Mouse (Mus musculus) embryonic facial prominence, embryonic 11.5 days (tissue): Measurements from ENCODE around the gene Tnnt2. TPM values are rescaled to one million over a fixed set of nuclear protein-coding genes. Genes with fewer than 3 reads are reported as not detected.

Experiments
- ATAC-seq: fragments of 200-750 bp; cut with Nextera tagmentation; replicated peaks from 2 replicates; pipeline ENCODE4 v1.8.0; 2017; ENCODE audit warnings: low read depth; ENCODE audit not compliant: insufficient number of reproducible peaks, low FRiP score, low TSS enrichment
- DNase-seq: peaks from one replicate; pipeline ENCODE4 v3.0.0-alpha.2; 2015; ENCODE audit warnings: low spot score
- H3K27ac ChIP-seq: fragments of 300-500 bp; sonication (generic); replicated peaks from 2 replicates; pipeline ENCODE4 v1.5.1; 2014; ENCODE audit warnings: mild to moderate bottlenecking, low read depth, low read length, control low read depth
- H3K27me3 ChIP-seq: fragments of 300-500 bp; sonication (generic); 2 replicates; pipeline ENCODE4 v1.6.1; 2014; ENCODE audit warnings: mild to moderate bottlenecking, low read length, moderate library complexity, mixed read lengths; ENCODE audit not compliant: control insufficient read depth, insufficient read depth
- H3K36me3 ChIP-seq: fragments of 300-500 bp; sonication (generic); replicated peaks from 2 replicates; pipeline ENCODE4 v1.6.1; 2014; ENCODE audit warnings: low read depth, mild to moderate bottlenecking, low read length, moderate library complexity, mixed read lengths; ENCODE audit not compliant: control insufficient read depth, insufficient read depth
- H3K4me1 ChIP-seq: fragments of 300-500 bp; sonication (generic); 2 replicates; pipeline ENCODE4 v1.6.1; 2014; ENCODE audit warnings: low read length, mixed read lengths; ENCODE audit not compliant: control insufficient read depth, insufficient read depth
- H3K4me2 ChIP-seq: fragments of 300-500 bp; sonication (generic); 2 replicates; pipeline ENCODE4 v1.6.1; 2014; ENCODE audit warnings: low read depth, mild to moderate bottlenecking, control low read depth, low read length, moderate library complexity
- H3K4me3 ChIP-seq: fragments of 300-500 bp; sonication (generic); 2 replicates; pipeline ENCODE4 v1.5.1; 2014; ENCODE audit warnings: low read depth, low read length, control low read depth
- H3K9ac ChIP-seq: fragments of 300-500 bp; sonication (generic); replicated peaks from 2 replicates; pipeline ENCODE4 v1.6.1; 2014; ENCODE audit warnings: mild to moderate bottlenecking, control low read depth, low read length
- H3K9me3 ChIP-seq: fragments of 300-500 bp; sonication (generic); replicated peaks from 2 replicates; pipeline ENCODE4 v1.6.1; 2016; ENCODE audit warnings: mild to moderate bottlenecking, low read length, inconsistent platforms, mixed read lengths; ENCODE audit not compliant: control insufficient read depth
- WGBS: fragments of 180-500 bp; shearing (Covaris S2); extraction: QIAGEN DNeasy Blood & Tissue Kit; methylation state at CpG from one replicate; pipeline ENCODE4 v1.1.7; 2014; 5-methylcytosine and 5-hydroxymethylcytosine counted together
- polyA plus RNA-seq: library from polyadenylated mRNA; unstranded; fragments of >200 nt; fragmentation: Nextera tagmentation; extraction: Ambion mirVana; gene quantifications from 2 replicates; pipeline ENCODE4 v1.2.1, GENCODE M21; 2014

Gene Tnnt2
- polyA plus RNA-seq, 1 experiment from 2014 or later, result 14.1 TPM

DNA sequence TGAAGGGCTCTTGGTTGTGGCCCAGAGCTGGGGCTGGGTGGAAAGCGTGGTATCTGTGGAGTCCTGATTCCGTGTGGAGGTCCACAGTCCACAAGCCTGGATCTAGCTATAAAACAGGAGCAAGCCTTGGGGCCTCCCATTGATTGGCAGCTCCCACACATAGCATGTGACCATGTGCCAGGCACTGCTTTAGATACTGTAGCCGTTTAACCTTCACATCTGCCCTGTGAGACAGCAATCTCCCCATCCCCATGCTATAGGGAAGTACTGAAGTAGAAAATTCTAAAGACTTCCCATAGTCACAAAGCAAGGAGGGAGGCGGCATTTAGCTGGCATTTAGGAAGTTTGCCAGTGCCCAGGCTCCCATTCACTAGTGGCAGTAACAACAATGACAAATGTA, 23.1 kb upstream of the Tnnt2 start:
- DNase-seq (no peak), ATAC-seq (no peak)
- no peaks in the 10 kb centered on the region for H3K9me3 ChIP-seq
- no peak overlapping the region for H3K4me3 ChIP-seq
- no peaks in the 10 kb centered on the region for H3K36me3 ChIP-seq
- no peak overlapping the region for H3K27ac ChIP-seq
- H3K4me2 ChIP-seq, result no peak overlapping the region
- H3K27me3 ChIP-seq, result peaks cover 12% of the 10 kb centered on the region
- no peaks in the 10 kb centered on the region for H3K4me1 ChIP-seq
- 79% methylated on average over 4 of the region's 4 CpGs for WGBS
- H3K9ac ChIP-seq, result no peak overlapping the region

DNA sequence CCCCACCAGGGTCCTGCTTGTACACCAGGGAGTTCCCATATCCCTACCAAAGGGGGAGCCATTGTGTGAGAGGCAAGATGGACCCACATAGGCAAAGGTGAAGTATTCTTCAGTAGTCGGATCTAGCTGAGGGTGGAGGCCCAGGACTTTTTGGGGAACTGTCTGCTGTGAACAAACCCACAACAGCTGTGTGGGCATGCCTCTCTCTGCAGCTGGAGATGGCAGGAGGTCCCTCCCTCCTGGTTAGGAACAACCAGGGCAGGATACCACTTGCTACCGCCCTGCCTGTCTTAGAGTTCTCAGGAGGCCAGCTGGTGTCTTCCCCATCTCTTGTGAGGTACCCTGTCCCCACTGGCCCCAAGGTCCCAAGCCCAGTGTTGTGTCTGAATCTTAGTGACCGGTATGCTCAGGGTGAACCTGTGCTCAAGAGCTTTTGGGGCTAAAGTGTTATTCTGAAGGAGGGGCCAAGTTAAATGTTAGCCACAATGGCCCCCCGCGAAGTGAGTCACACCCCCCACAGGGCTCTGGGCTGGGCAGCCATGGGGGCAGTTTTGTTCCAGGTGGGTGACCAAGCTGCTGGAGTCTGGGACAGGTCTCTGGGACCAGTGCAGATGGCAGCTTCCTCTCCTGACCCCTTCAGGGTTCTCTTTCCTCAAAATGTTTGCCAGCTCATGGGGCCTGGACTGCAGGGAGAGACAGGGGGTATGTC, 22.3 kb upstream of the Tnnt2 start:
- H3K4me3 ChIP-seq, result no peak overlapping the region
- H3K27ac ChIP-seq, result no peak overlapping the region
- 74% methylated on average over 5 of the region's 5 CpGs for WGBS
- no peaks in the 10 kb centered on the region for H3K9me3 ChIP-seq
- DNase-seq, result no peak
- H3K27me3 ChIP-seq, result peaks cover 16% of the 10 kb centered on the region
- no peaks in the 10 kb centered on the region for H3K36me3 ChIP-seq
- 0 out of 2 replicates have a peak, but pooled peaks cover 6% of the 10 kb centered on the region for H3K4me1 ChIP-seq
- no peak overlapping the region for H3K9ac ChIP-seq
- ATAC-seq, result no peak
- no peak overlapping the region for H3K4me2 ChIP-seq

DNA sequence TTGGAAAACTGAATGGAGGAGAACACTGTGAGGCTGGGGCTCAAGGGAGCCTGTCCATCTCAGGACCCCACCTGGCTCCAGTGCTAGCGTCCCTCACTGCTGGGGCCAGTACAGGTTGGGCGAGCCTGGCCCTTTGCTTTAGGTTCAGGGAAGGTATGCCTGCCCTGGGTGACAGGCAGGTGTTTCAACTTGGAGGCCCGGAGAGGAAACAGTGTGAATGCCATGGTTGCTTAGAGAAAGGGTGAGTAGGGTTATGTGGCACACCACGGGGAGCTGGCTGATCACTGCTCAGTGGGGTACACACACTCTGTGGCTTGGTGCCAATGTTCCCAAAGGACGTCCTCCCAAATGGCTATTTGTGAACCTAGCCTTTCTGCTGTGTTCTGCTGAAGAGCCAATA, 21.6 kb upstream of the Tnnt2 start:
- Histone ChIP-seq H3K9ac (no peak overlapping the region), H3K4me1 (0 out of 2 replicates have a peak, but pooled peaks cover 6% of the 10 kb centered on the region), H3K36me3 (no peaks in the 10 kb centered on the region), H3K4me2 (no peak overlapping the region), H3K9me3 (no peaks in the 10 kb centered on the region), H3K27ac (no peak overlapping the region), H3K4me3 (no peak overlapping the region), H3K27me3 (peaks cover 23% of the 10 kb centered on the region)
- ATAC-seq (no peak), DNase-seq (no peak)
- 88% methylated on average over 5 of the region's 5 CpGs for WGBS

DNA sequence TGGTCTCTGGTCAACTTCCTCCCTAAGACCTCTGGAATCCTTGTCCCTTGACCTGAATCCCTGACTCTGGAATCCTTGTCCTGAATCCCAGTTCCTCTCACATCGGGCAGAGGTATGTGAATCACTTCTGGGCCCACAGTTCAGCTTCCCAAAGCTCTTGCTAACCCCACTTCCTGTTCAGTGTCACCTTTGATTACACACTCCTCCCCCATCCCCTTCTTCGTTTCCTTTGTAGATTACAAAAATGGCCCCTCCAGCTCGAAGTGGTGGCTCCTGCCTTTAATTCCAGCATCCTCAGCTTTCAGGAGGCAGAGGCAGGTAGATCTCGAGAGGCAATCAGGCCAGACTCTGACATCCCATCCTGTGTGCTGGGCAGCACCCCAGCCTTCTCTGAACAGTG, 18.6 kb upstream of the Tnnt2 start:
- Histone ChIP-seq H3K27me3 (peaks cover 31% of the 10 kb centered on the region), H3K9me3 (no peaks in the 10 kb centered on the region), H3K27ac (no peak overlapping the region), H3K4me1 (0 out of 2 replicates have a peak, but pooled peaks cover 6% of the 10 kb centered on the region), H3K36me3 (no peaks in the 10 kb centered on the region), H3K4me2 (no peak overlapping the region), H3K9ac (no peak overlapping the region), H3K4me3 (no peak overlapping the region)
- no peak for DNase-seq
- WGBS, result 48% methylated on average over 4 of the region's 4 CpGs
- no peak for ATAC-seq

DNA sequence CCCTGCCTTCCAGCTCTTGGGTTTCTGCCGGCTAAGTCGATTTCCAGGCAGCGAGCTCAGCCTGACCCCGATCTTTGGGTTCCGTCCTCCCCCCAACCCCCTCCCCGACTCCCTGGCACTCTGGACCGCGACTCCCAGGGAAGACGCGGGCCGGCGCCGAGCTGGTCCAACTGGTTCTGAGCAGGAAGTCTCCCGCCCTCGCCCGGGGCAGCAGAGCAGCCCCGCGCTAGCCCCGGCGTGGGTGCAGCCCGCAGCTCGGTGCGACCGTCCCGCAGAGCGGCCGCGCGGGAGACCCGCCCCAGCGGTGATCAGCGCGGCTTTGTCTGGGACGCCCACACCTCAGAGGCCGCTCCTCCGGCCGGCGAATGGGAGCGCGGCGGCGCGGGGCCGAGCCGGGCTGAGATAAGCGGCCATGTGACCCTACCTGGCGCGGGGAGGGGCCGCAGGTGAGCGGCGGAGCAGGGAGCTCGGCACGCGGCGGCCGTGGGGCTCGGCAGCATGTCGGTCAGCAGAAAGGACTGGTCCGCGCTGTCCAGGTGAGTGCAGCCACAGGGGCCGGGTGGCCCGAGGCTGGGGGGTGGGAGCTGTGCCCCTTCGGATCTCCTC, 17.6 kb upstream of the Tnnt2 start, which contains the start of gene Lad1:
Lad1 (plus strand) TSS at position 118 of the 606 bp plus-strand sequence.
- H3K9me3 ChIP-seq, result no peaks in the 10 kb centered on the region
- ATAC-seq (peak; percentile 58), DNase-seq (peak; percentile 54)
- H3K27me3 ChIP-seq, result peaks cover 31% of the 10 kb centered on the region
- H3K4me2 ChIP-seq, result peak within 1 kb of the TSS; percentile 99
- WGBS, result under 1% methylated on average over 60 of the region's 63 CpGs
- peak within 1 kb of the TSS; percentile 57 for H3K4me3 ChIP-seq
- H3K36me3 ChIP-seq, result no peaks in the 10 kb centered on the region
- peak within 1 kb of the TSS; percentile 67 for H3K9ac ChIP-seq
- no peak within 1 kb of the TSS for H3K27ac ChIP-seq
- 0 out of 2 replicates have a peak, but pooled peaks cover 6% of the 10 kb centered on the region for H3K4me1 ChIP-seq

DNA sequence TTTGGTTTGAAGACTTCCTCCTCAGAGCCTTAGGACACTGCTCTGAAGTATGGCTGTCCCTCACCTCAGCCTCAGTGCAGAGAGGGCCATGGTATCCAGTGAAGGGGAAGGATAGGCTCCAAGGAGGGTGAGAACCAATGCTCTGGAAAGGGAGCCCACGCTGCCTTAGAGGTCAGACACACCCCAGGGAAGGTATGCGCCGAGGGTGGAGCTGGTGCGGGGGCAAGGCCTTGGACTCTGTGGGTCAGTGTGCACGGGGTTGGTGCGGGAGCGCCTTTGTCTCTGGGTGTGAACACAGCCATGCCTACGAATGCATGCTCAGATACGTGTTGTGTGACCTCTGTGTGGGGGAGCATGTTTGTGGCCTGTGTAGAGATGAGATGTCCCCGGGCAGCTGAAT, 16.1 kb upstream of the Tnnt2 start:
- ATAC-seq, result no peak
- H3K4me2 ChIP-seq, result no peak overlapping the region
- 80% methylated on average over 10 of the region's 10 CpGs for WGBS

DNA sequence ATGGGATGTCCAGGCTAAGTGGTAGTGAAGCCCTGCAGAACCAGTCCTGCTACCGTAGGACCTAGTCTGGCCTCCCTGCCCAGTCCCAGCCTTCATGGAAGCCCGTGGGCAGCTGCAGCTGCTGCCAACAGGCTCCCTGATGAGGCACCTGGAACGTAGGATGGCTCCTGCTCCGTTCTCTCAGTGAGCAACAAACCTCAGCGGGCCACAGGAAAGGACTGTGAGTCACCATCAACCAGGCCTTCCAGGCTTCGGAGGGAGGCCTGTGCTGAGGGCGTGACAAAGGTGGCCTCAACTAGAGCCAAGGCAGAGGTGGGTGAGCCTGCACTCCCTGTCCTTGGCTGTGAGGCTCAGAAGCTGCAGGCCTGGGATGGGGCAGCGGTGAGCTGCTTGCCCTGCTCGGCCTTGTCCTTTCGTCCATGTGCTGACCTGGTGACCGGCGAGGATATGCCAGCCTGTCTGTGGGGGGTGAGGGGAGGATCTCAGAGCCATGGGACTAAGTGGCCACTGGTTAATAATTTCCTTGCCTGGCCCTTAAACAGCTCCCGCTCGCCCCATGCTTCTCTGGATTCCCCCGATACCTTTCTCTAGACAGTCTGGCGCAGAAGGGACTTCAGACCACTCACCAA, 15.3 kb upstream of the Tnnt2 start:
- Histone ChIP-seq H3K9ac (no peak overlapping the region), H3K27ac (no peak overlapping the region), H3K4me2 (no peak overlapping the region), H3K4me1 (0 out of 2 replicates have a peak, but pooled peaks cover 6% of the 10 kb centered on the region), H3K36me3 (no peaks in the 10 kb centered on the region), H3K4me3 (no peak overlapping the region), H3K27me3 (peaks cover 28% of the 10 kb centered on the region), H3K9me3 (no peaks in the 10 kb centered on the region)
- WGBS, result 82% methylated on average over 16 of the region's 16 CpGs
- DNase-seq (no peak), ATAC-seq (no peak)

More for the DNA sequence above, 16.1 kb upstream of the Tnnt2 start:
- no peak overlapping the region for H3K9ac ChIP-seq
- peaks cover 28% of the 10 kb centered on the region for H3K27me3 ChIP-seq
- DNase-seq, result no peak
- no peak overlapping the region for H3K4me3 ChIP-seq
- H3K9me3 ChIP-seq, result no peaks in the 10 kb centered on the region
- no peaks in the 10 kb centered on the region for H3K36me3 ChIP-seq
- H3K4me1 ChIP-seq, result 0 out of 2 replicates have a peak, but pooled peaks cover 6% of the 10 kb centered on the region
- H3K27ac ChIP-seq, result no peak overlapping the region

DNA sequence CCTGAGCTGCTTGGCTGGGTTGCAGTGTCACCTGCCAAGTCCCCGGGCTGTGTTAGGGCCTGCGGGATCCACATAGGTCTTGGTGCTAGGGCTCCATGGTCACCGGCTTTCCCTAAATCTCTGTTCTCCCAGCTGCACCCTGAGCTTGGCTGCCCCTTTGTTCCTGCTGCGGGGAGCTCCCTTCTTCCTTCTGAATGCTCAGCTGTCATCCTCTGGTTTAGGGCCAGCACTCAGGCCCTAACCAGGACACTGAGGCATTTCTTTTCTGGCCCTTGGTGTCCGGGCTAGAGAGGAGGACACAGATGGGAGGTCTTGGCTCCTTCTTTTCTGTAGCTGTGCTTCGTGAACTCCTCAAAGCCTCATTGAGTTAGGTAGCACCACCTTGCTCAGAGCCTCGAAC, 14.4 kb upstream of the Tnnt2 start:
- H3K9ac ChIP-seq, result no peak overlapping the region
- DNase-seq (no peak), ATAC-seq (no peak)
- no peak overlapping the region for H3K4me2 ChIP-seq
- H3K27me3 ChIP-seq, result peaks cover 28% of the 10 kb centered on the region
- no peak overlapping the region for H3K4me3 ChIP-seq
- 80% methylated on average over 7 of the region's 7 CpGs for WGBS
- H3K27ac ChIP-seq, result no peak overlapping the region
- H3K36me3 ChIP-seq, result no peaks in the 10 kb centered on the region
- H3K9me3 ChIP-seq, result no peaks in the 10 kb centered on the region
- 0 out of 2 replicates have a peak, but pooled peaks cover 6% of the 10 kb centered on the region for H3K4me1 ChIP-seq
